Mouse (Mus musculus) bone marrow, adult 2 months (tissue): ENCODE measurements around the gene Cnnm2.

Source experiments
- CTCF ChIP-seq: fragments of 200-500 bp; IDR thresholded peaks from 2 replicates; pipeline ENCODE4 v1.5.1; 2011; ENCODE audit warnings: low read length, control low read depth; ENCODE audit not compliant: control insufficient read depth, insufficient read depth
- POLR2A ChIP-seq: fragments of 200-500 bp; IDR thresholded peaks from 2 replicates; pipeline ENCODE4 v1.6.1; 2011; ENCODE audit warnings: low read depth, mild to moderate bottlenecking, control low read depth, low read length, borderline replicate concordance; ENCODE audit not compliant: control insufficient read depth

DNA sequence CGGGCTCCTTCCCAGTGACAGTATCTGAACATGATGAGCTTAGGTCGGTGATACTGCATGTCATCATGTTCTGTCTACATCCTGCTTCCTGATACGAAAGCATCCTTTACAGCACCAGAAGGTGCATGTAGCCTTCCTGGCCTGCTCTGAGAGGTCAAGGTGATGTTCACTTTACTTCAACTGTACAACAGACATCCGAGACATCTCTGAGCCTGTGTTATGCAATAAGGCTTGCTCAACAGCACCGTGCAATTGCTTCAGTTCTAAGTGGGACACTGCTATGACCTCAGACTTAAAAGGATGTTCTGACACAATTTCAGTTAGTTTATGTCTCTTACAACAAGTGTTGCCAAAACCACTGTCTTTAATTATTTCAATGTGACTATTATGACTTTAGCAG is 139.9 kb downstream of the Cnnm2 start:
- TF ChIP-seq POLR2A (no peak), CTCF (no peak)
